Mouse (Mus musculus): ENCODE measurements around the gene Erlin1.

DNA sequence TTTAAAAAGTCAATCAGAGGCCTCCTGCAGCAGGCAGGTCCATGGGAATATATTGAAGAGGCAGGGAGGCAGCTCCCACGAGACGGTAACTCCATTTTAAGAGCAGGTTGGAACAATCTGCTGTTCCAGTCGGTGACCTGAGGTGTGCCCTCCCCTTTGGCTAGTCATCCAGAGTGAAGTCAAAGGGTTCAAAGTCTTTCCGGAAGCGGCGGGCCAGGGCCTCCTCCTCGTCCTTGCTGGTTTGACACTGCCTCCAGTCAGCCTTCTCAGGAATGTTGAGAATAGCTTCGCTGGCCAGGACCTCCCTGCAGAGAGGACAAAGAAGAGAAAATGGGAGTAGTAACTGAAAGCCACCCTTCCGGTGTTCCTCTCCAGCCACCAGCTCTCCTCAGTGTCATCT lies 40.8 kb upstream of the Erlin1 start:
- TF ChIP-seq POLR2A (IDR thresholded peaks at IDR 0.05; ENCODE audit: borderline replicate concordance, control insufficient read depth, low read depth, low read length) = no peak
- no peak for TF ChIP-seq CTCF (IDR thresholded peaks at IDR 0.05; ENCODE audit: control insufficient read depth, insufficient read depth, low read length)
